Mouse (Mus musculus) CD4-positive, CD25-positive, alpha-beta regulatory T cell, adult 2 months (primary cell): ENCODE data around the gene Amh.

Experiments used
- DNase-seq: peaks from one replicate; pipeline ENCODE4 v3.0.0-alpha.2; 2012; ENCODE audit warnings: low read depth, low spot score

The Amh gene

DNA sequence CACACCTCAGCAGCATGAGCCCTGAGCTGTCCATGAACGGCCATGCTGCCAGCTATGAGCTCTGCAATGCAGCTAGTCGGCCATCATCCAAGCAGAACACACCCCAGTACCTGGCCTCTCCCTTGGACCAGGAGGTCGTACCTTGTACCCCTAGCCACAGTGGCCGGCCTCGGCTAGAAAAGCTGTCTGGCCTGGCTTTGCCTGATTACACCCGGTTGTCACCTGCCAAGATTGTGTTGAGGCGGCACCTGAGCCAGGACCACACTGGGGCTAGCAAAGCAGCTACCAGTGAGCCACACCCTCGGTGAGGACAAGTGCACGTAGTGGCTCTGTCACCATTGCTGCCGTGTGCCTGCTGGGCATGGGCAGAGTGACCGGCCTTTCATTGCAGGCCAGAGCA is 19.1 kb upstream of the Amh start:
- no peak for DNase-seq

DNA sequence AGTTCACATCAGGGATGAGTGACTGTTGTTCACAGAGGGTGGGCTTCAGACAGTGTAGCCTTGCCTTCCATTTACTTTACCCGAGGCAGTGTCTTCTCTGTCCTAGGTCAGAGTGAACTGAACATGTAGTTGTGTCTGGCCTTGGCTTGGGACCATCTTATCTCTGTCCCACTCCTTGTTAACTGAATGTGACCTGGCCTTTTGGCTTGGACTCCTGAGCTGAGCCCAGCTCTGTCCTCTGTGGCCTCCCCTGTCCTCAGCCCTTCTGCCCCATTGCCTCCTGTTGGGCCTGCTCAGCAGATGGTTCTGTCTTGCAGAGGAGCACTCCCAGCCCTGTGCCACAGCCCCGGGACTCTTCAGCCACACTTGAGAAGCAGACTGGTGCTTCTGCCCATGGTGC is 17.5 kb upstream of the Amh start:
- no peak for DNase-seq

DNA sequence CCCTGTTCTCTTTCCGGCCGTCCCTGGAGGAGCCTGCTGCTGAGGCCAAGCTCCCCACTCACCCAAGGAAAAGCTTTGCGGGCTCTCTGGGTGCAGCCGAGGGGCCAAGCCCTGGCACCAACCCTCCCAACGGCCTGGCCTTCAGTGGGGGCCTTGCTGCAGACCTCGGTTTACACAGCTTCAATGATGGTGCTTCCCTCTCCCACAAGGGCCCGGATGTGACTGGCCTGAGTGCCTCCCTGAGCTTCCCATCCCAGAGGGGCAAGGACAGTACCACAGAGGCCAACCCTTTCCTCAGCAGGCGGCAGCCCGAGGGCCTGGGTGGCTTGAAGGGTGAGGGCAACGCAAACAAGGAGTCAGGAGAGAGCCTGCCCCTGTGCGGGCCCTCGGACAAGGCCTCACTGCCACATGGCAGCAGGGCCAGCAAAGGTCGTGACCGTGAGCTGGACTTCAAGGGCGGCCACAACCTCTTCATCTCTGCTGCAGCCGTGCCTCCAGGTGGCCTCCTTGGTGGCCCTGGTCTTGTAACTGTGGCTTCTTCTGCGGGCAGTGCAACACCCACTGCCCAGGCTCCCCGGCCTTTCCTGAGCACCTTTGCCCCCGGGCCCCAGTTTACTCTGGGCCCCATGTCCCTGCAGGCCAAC is 14.2 kb upstream of the Amh start:
- no peak for DNase-seq

DNA sequence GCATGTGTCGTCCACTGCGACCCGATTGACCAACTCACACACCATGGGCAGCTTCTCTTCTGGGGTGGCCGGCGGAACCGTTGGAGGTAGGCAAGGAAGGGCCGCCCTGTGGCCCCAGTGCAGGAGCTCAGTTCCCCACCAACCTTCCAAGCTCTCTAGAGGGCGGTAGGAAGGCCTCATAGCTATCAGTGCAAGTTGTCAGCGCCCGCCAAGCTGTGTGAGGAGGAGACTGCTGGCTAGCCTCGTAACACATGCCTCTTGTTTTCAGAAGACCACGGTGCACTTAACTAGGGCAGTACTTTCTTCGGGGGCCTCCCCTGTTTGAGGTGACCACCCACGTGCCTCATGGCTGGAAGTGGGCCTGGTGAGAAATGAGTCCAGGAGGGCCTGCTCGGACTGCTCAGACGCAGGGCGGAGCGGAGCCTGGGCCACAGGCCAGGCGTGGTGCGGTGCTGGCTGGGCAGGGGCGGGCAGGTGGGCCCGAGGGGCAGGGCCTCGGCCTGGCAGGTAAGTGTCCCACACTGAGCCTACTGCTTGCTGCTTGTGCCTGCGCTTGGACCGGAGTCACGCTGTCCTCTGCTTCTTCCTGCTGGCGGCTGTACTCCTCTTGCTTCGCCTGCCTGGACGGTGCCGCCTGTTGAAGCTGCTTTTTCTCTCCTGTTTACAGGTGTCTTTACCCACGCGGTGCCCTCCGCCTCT is 13.4 kb upstream of the Amh start:
- DNase-seq: no peak

DNA sequence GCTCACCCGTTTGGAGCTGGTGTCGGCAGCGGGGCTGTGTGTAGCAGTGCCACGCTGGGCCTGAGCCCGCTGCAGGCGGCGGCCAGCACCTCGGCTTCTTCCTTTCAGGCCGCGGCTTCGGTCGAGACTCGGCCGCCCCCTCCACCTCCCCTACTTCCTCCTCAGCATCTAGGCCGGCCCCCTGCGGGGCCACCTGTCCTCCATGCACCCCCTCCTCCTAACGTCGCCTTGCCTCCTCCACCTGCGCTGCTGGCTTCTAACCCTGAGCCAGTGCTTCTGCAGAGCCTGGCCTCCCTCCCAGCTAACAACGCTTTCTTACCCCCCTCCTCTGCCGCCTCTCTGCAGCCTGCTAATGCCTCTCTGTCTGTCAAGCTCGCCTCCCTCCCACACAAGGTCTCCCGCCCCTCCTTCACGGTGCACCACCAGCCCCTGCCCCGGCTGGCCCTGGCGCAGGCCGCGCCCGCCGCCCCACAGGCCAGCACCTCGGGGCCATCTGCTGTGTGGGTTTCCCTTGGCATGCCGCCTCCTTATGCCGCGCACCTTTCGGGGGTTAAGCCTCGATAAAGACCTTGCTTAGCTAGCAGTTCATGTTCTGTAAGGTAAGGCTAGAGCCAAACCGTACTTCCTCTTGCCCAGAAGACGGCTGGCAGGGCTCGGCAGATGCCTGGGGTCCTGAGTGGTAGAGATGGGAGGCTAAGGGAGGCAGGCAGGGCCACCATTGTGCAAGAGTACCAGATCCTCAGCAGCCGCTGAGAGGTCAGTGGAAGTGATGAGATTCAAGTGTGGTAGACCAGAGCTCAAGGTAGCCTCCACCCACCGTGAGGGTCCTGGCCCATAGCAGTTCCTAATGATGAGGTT is 12.6 kb upstream of the Amh start:
- DNase-seq: peak; percentile 43

DNA sequence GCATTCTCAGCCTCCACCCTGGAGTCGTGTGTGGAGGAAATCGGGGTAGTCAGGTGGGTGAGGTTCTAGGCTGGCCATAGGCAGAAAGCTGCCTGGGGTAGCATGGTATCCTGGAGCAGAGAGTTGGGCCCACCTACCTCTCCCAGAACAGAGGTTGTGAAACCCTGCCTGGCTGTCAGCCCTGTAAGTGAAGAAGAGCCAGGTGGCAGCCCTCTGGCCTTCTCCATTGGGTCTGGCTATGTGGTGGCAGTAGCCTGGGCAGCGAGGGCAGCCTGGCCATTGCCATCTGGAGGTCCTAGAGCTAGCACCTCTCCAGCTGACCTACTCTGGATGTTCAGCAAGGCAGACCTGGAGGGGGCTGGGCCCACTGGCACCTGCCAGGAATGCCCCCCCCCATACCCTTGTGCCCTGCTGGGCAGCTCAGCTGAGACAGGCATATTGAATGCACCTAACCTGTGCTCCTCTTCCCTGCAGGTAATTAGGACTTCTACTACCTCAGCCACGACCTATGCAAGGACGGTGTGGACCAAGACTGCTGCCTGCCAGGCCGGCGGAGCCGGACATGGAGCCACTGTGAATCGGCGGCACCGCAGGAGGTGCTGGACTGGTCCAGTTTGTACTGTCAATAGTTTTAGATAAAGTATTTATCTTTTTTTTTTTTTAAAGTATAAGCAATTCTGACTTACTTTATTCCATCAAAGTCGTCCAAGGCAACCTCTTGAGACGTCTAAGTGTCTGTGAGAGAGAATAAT is 11.8 kb upstream of the Amh start:
- no peak for DNase-seq

DNA sequence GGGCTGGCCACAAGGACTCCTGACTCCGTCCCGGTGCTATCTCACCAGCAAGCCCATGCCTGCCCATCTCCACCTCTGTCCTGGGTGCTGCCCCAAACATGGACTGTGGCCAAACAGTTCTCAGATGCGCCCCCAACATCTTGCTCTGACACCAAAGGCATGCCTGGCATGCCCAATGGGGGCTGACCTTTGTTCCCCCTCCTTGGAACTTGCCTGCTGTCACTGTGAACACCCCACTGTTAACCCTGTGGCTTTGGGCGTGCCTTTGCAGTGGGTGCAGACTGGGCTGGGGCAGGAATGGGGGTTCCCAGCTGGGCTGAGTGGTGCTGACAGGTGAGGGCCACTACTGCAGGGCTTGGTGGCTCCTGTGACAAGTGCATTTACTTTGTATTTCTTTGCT is 11.2 kb upstream of the Amh start:
- DNase-seq: no peak

DNA sequence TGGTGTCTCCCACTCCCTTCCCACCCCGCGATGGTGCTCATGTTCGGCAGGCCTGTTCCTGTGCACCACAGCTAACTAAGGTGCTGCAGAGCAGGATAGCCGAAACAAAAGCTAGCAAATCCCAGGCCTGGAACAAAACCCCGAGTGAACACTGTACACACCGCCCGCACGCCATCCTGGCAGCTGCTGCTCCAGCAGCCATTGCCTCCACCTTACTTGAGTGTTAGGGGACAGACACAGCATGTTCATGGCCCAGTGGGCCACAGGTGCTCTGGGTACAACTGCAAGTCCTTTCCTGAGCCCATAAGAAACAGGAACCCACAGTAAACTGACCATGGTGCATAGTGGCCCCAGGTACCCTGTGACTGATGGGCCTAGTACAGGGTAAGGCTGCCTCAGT is 10.3 kb upstream of the Amh start:
- DNase-seq: no peak

DNA sequence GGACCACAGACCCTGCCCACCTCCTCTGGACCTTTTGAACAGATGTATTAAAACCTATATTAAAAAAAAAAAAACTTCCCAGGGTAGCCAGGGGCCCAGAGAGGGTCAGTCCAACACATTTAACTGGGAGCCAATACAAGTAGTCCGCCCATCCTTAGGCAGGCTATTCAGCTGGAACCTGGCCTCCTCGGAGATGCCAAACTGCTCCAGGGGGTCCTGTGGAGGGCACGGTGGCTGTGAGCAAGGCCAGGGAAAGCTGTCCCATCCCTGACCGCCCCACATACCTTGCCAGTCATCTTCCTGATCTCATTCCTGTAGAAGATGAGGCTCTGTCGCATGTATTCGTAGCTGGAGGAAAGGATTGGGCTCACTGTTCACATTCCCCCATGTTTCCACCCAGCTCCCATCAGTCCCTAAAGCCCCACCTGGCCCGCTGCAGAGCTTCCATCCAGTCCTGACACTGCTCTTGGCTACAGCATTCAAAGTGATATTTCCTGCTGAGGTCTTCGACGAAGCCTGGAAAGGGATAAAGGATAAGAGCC is 8.7 kb upstream of the Amh start:
- no peak for DNase-seq

DNA sequence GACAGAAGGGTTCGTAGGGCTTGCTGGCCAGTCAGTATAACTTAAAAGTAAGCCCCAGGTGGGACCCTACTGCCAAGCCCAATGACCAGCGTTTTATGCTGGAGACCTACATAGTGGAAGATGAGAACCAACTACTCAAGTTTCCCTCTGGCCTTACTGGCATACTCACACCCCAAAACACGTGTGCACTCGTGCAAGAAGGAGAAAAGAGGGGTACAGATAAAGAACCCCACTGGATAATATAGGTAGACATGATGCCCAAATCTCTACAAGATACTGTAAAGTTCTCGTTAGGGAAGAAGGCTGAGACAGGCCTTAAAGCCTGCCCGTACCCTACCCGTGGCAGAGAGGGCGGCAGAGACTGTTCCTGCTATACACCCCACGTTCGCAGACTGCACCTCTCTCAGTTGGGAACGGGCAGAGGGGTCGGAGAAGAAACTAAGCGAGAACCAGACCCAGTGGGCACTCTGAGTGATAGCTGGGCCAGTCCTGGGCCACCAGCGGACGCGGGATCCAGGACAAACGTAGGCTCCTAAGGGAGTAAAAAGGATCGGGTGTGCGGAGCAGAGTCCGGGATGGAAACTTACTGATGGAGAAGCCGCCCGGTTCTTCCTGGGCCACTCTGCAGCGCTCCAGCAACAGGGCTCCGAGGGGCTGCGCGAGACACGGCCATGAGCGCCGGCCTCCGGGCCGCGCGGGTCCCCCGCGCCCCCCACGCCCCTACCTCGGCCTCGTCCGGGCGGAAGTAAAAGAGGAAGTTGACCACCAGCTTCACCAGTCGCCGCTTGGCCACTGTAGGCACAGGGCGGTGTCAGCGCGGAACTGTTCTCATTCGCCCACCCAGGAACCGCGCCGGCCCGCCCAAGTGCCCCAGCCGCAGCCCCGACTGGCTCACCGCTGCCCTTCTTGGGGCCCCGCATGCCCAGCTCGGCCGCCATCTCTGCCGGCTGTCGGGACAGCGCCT is 7.6 kb upstream of the Amh start:
- DNase-seq: peak; percentile 39

DNA sequence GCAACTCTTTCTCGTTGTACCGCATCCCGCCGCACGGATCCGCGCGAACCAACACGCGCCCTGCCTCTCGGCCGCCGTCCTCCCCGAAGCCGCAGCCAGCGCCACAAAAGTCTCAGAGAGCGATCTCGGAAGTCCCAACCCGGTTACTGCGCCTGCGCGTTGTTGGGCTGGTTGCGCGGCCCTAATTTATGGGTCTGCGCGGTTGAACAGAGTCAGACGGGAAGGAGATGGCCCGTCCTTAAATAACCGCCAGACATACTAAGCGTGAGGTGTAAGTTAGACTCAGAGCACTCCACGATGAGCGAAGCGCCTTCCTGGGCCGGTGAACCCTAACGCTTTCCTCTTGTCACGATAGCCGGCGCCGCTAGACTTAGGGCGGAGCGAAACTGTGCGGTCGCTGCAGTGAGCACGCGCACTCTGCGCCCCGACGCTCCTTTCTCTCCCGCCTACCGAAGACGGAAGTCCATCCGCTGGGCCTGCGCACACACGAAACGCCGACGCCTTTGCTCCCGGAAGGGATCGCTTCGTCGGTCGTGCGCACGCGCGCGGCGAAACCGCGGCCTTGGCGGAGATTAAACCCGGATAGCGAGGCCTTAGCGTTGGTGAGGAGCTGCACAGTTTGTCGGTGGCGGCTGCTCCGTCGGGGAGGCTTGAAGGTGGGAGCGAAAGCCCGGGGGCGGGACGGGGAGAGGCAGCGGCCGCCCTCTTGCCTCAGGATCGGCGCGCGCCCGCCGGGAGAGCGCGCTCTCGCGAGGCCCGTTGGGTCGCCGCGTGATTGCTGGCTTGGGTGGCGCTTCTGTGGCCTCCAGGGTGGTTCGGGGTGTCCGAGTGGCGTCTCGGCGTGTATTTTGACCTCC is 6.7 kb upstream of the Amh start, which contains the start of the genes Sf3a2 and Plekhj1:
Gene Sf3a2 (plus strand): TSS at position 49 of the 857 bp plus-strand sequence.
Gene Plekhj1 (minus strand): TSS at position 477 of the 857 bp plus-strand sequence.
- peak; percentile 99 for DNase-seq

DNA sequence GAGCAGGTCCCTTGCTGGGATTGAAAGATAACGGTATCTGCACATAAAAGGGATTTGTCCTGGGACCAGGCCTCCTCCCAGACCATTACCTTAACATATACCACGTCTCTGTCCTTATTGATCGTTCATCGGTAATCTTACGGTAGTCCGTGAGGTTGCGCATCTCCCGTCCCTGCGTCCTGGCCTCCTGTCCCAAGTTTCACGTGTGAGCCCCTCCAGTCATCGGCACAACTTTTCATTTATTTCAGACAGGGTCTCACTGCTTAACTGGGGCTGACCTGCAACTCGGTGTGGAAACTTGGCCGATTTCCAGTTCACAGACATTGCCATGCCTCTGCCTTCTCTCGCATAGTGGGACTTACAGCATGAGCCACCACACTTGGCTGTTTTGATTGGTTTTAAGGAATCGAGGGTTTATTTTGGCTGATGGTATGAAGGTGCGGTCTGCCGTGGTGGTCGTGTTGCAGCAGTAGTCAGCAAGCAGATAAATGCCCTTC is 5.9 kb upstream of the Amh start:
- peak; percentile 58 for DNase-seq

DNA sequence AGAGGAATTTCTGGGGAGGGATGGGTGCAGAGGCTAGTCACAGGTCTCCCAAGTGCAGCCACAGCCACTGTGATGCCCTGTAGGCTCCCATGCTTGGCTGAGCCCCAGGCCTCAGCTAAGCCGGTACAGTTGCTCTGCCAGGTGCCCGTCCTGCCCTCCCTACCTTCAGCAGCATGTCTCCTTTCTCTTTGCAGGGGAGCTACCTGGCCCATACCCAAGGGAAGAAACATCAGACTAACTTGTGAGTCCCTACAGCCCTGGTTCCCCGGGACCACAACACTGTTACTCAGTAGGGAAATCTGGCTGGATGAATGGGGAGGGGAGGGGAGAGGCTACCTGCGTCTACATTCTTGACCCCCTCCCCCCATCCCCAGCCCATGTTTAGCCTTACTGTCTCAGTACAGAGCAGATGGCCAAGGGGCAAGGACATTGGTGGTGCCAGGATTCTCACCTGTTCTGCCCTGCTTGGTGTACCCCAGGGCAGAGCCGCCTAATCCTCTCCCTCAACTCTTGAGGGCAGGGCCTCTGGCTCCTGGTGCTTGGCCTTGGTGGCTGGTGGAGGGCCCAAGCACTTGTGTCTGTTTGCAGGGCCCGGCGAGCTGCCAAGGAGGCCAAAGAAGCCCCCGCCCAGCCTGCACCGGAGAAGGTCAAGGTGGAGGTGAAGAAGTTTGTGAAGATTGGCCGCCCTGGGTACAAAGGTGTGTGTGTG is 2.7 kb upstream of the Amh start:
- DNase-seq: no peak

DNA sequence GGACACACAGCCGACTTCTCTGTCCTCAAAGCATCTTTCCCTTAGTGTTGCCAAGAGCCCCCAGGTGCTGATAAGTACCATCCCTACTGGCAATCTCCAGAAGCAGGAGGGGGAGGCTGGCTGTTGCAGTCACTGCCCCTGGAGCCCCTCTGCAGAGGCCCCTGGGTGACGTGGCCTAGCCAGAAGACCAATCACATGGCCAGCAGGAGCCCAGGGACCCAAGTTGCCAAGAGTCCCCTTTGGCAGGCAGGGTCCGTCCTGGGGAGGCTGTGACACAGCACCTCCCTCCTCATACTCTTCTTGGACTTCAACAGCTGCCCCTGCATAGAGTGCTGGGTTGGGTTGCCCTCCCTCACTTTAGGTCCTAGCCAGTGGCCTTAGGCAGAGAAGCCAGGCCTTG is 2.0 kb upstream of the Amh start:
- no peak for DNase-seq

DNA sequence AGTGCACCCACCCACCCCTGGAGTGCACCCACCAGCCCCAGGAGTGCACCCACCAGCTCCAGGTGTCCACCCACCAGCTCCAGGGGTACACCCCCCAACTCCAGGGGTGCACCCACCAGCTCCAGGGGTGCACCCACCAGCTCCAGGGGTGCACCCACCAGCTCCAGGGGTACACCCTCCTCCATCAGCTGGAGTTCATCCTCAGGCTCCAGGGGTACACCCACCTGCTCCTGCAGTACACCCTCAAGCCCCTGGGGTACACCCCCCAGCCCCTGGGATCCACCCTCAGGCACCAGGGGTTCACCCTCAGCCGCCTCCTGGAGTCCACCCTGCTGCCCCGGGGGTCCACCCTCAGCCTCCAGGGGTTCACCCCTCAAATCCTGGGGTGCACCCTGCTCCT is 703 bp upstream of the Amh start:
- no peak for DNase-seq

DNA sequence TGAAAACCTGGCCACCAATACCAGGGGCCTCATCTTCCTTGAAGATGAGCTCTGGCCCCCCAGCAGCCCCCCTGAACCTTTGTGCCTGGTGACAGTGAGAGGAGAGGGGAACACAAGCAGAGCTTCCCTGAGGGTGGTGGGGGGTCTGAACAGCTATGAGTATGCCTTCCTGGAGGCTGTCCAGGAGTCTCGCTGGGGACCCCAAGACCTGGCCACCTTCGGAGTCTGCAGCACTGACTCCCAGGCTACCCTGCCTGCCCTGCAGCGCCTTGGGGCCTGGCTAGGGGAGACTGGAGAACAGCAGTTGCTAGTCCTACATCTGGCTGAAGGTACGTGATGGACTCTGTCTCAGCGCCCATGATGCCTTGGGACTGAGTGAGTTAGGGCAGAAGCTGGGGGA is 279 bp downstream of the Amh start:
- no peak for DNase-seq

DNA sequence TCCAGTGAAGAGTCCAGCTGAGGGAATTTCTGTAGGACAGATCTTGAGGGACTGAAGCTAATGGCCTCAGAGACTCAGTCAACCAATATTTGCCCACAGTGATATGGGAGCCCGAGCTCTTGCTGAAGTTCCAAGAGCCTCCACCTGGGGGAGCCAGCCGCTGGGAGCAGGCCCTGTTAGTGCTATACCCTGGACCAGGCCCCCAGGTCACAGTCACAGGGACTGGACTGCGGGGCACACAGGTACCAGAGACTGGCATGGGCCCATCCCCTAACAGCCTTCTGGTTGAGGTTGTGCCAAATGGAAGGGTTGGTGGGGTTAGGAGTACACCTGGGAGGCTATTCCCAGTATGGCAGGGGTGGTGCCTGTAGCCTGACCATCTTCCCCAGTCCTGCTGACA is 882 bp downstream of the Amh start:
- peak; percentile 78 for DNase-seq

DNA sequence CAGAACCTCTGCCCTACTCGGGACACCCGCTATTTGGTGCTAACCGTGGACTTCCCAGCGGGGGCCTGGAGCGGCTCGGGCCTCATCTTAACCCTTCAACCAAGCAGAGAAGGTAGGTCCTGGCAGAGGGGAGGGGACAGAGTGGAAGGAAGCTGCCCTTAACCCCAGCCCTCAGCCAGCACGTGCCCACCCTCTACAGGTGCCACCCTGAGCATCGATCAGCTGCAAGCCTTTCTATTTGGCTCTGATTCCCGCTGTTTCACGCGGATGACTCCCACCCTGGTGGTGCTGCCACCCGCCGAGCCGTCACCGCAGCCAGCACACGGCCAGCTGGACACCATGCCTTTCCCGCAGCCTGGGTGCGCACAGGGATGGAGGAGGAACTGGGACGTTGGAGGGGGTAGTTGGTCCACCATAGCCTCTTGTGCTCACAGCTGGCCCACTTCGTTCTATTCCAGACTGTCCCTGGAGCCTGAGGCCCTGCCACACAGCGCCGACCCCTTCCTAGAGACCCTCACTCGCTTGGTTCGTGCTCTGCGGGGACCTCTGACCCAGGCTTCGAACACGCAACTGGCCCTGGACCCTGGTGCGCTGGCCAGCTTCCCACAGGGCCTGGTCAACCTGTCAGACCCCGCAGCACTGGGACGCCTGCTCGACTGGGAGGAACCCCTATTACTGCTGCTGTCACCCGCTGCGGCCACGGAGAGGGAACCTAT is 1.5 kb downstream of the Amh start:
- no peak for DNase-seq
